In genomic region chr7:83739680-83740310, GRCm38 (mm10) we compare ENCODE assay signal across 11 mouse cellular contexts. TPM values are rescaled to one million over a fixed set of nuclear protein-coding genes. Genes with fewer than 3 reads are reported as not detected.
A peak's percentile ranks its signal among the peaks of the same experiment; 100 is the strongest.
DNase-seq lines count a peak whose midpoint lies in the region; ATAC-seq and TF ChIP-seq lines count a peak whose summit lies in the region.
"Had no signal": no experiment of that assay in that cellular context is flagged by ENCODE, and none has a peak within 500 bp of the region (broad histone marks: within the 10 kb centered on the region; RNA-seq: fewer than 3 reads in every experiment).

No protein-coding gene starts in this region.

- TF ChIP-seq CTCF in liver, adult 2 months (IDR thresholded peaks at IDR 0.05; ENCODE audit: low read depth, low read length), result no peak

- no peaks in the 10 kb centered on the region; the same call in 1 of the 2 replicates for H3K27me3 ChIP-seq in liver, adult 2 months (ENCODE audit: control insufficient read depth, insufficient read depth, low read length)
- no peaks in the 10 kb centered on the region for H3K27me3 ChIP-seq in liver, embryonic 11.5 days (replicated peaks; ENCODE audit: control insufficient read depth, insufficient read depth, low read length)
- peaks cover 3% of the 10 kb centered on the region; the same call in 1 of the 2 replicates for H3K27me3 ChIP-seq in embryonic facial prominence, embryonic 10.5 days (replicated peaks; ENCODE audit: low read depth, poor library complexity, severe bottlenecking)
- no peaks in the 10 kb centered on the region for H3K27me3 ChIP-seq in neural tube, embryonic 14.5 days (ENCODE audit: control insufficient read depth, insufficient read depth, low read length)
- H3K27me3 ChIP-seq in forebrain, embryonic 11.5 days (ENCODE audit: control insufficient read depth, insufficient read depth, low read length), result no peaks in the 10 kb centered on the region

- H3K27ac ChIP-seq in liver, adult 2 months (replicated peaks; ENCODE audit: insufficient read depth, low read depth, low read length), result peak overlapping the region; percentile 19; the same call in 1 of the 2 replicates
- H3K27ac ChIP-seq in liver, embryonic 11.5 days (ENCODE audit: low read depth, low read length), result no peak overlapping the region
- H3K27ac ChIP-seq in embryonic facial prominence, embryonic 10.5 days (replicated peaks), result peak overlapping the region; percentile 69
- no peak overlapping the region for H3K27ac ChIP-seq in neural tube, embryonic 14.5 days (ENCODE audit: low read depth, low read length)
- H3K27ac ChIP-seq in forebrain, embryonic 11.5 days (ENCODE audit: low read depth, low read length), result no peak overlapping the region

- no peak overlapping the region for H3K9ac ChIP-seq in liver, adult 2 months (ENCODE audit: low read depth, low read length)
- no peak overlapping the region for H3K9ac ChIP-seq in liver, embryonic 11.5 days (ENCODE audit: low read depth, low read length)
- 0 out of 2 replicates have a peak overlapping the region, but pooled peaks have one; percentile 7 for H3K9ac ChIP-seq in neural tube, embryonic 14.5 days (replicated peaks; ENCODE audit: low read depth, low read length)
- no peak overlapping the region for H3K9ac ChIP-seq in forebrain, embryonic 11.5 days (ENCODE audit: low read length)

- DNase-seq in heart, adult 11 months, result peak; percentile 93
- DNase-seq in heart, postnatal 4 days, result no peak
- DNase-seq in liver, adult 2 months (ENCODE audit: extremely low read depth, low read depth, low spot score), result no peak
- no peak for DNase-seq in liver, embryonic 11.5 days (ENCODE audit: low spot score)
- DNase-seq in embryonic facial prominence, embryonic 10.5 days (ENCODE audit: low spot score), result peak; percentile 51
- no peak for DNase-seq in adrenal gland, postnatal 10 days
- DNase-seq in forebrain, embryonic 11.5 days (ENCODE audit: low spot score), result no peak
- DNase-seq: thymus, adult 2 months had no signal

- H3K4me1 ChIP-seq in liver, adult 2 months (ENCODE audit: control insufficient read depth, insufficient read depth, low read length), result no peaks in the 10 kb centered on the region
- H3K4me1 ChIP-seq in liver, embryonic 11.5 days (replicated peaks; ENCODE audit: control insufficient read depth, insufficient read depth, low read length), result no peaks in the 10 kb centered on the region
- H3K4me1 ChIP-seq in embryonic facial prominence, embryonic 10.5 days, result peaks cover 45% of the 10 kb centered on the region
- no peaks in the 10 kb centered on the region for H3K4me1 ChIP-seq in neural tube, embryonic 14.5 days (ENCODE audit: control insufficient read depth, insufficient read depth, low read length)
- no peaks in the 10 kb centered on the region for H3K4me1 ChIP-seq in forebrain, embryonic 11.5 days (replicated peaks; ENCODE audit: control insufficient read depth, insufficient read depth, low read length)

- no peak for TF ChIP-seq POLR2A in liver, adult 2 months (IDR thresholded peaks at IDR 0.05; ENCODE audit: extremely low read depth, insufficient read depth, low read length)

- no peaks in the 10 kb centered on the region for H3K79me2 ChIP-seq in liver, adult 2 months (ENCODE audit: control insufficient read depth, insufficient read depth, low read length)

- H3K4me2 ChIP-seq in liver, embryonic 11.5 days, result no peak overlapping the region
- H3K4me2 ChIP-seq in neural tube, embryonic 14.5 days (ENCODE audit: low read depth, low read length), result no peak overlapping the region
- H3K4me2 ChIP-seq in forebrain, embryonic 11.5 days (ENCODE audit: low read depth, low read length, severe bottlenecking), result no peak overlapping the region

- no peak overlapping the region for H3K4me3 ChIP-seq in liver, adult 2 months (ENCODE audit: insufficient read depth, low read depth, low read length)
- no peak overlapping the region for H3K4me3 ChIP-seq in liver, embryonic 11.5 days (ENCODE audit: low read depth, low read length)
- 0 out of 2 replicates have a peak overlapping the region, but pooled peaks have one; percentile 0 for H3K4me3 ChIP-seq in embryonic facial prominence, embryonic 10.5 days
- no peak overlapping the region for H3K4me3 ChIP-seq in neural tube, embryonic 14.5 days (ENCODE audit: low read depth, low read length)
- no peak overlapping the region for H3K4me3 ChIP-seq in forebrain, embryonic 11.5 days (ENCODE audit: low read depth, low read length)

- WGBS in liver, adult 2 months, result 77% methylated on average over 7 of the region's 7 CpGs
- WGBS in liver, embryonic 11.5 days, result 63% methylated on average over 7 of the region's 7 CpGs
- 42% methylated on average over 7 of the region's 7 CpGs for WGBS in embryonic facial prominence, embryonic 10.5 days
- WGBS in neural tube, embryonic 14.5 days, result 47% methylated on average over 7 of the region's 7 CpGs
- 56% methylated on average over 7 of the region's 7 CpGs for WGBS in forebrain, embryonic 11.5 days

- no peaks in the 10 kb centered on the region for H3K9me3 ChIP-seq in liver, embryonic 11.5 days (ENCODE audit: control insufficient read depth, low read length)
- no peaks in the 10 kb centered on the region for H3K9me3 ChIP-seq in embryonic facial prominence, embryonic 10.5 days
- no peaks in the 10 kb centered on the region for H3K9me3 ChIP-seq in neural tube, embryonic 14.5 days (ENCODE audit: control insufficient read depth, low read length)
- no peaks in the 10 kb centered on the region for H3K9me3 ChIP-seq in forebrain, embryonic 11.5 days (ENCODE audit: control insufficient read depth, low read length)

- H3K36me3 ChIP-seq in liver, adult 2 months (ENCODE audit: control insufficient read depth, insufficient read depth, low read length), result no peaks in the 10 kb centered on the region
- no peaks in the 10 kb centered on the region for H3K36me3 ChIP-seq in liver, embryonic 11.5 days (ENCODE audit: control insufficient read depth, insufficient read depth, low read length)
- no peaks in the 10 kb centered on the region for H3K36me3 ChIP-seq in embryonic facial prominence, embryonic 10.5 days (replicated peaks)
- no peaks in the 10 kb centered on the region for H3K36me3 ChIP-seq in neural tube, embryonic 14.5 days (ENCODE audit: control insufficient read depth, insufficient read depth, low read length)
- H3K36me3 ChIP-seq in forebrain, embryonic 11.5 days (ENCODE audit: control insufficient read depth, insufficient read depth, low read length), result no peaks in the 10 kb centered on the region

- no peak for ATAC-seq in liver, embryonic 11.5 days (replicated peaks; ENCODE audit: low FRiP score)
- ATAC-seq in neural tube, embryonic 14.5 days (ENCODE audit: low read depth), result no peak
- ATAC-seq in forebrain, embryonic 11.5 days (replicated peaks; ENCODE audit: low FRiP score), result no peak

RNA-seq across cellular contexts. Expression of gene Il16, which starts 5.7 kb away (rescaled TPM):
- 1 to 10 TPM; 4.5 to 5.5 TPM for total RNA-seq in heart, postnatal 4 days (2021)
- total RNA-seq in liver, adult 2 months (2014; rRNA removed), result 4.1 and 5.0 TPM in 2 replicates
- 1.3 and 1.5 TPM in 2 replicates for polyA plus RNA-seq in liver, adult 2 months (2012; rRNA removed)
- polyA plus RNA-seq in liver, embryonic 11.5 days (2014; fragmentation: Nextera tagmentation; extraction: Ambion mirVana), result 4.5 and 5.9 TPM in 2 replicates
- 1.1 and 1.9 TPM in 2 replicates for polyA plus RNA-seq in embryonic facial prominence, embryonic 10.5 days (2016; fragmentation: Nextera tagmentation; extraction: Ambion mirVana)
- polyA plus RNA-seq in neural tube, embryonic 14.5 days (2014; fragmentation: Nextera tagmentation; extraction: Ambion mirVana), result 0.55 and 0.98 TPM in 2 replicates
- 10 to 100 TPM in 1 of 2 experiments, 1 to 10 TPM in 1; 8.3 to 10.1 TPM for total RNA-seq in adrenal gland, postnatal 10 days (2021)
- polyA plus RNA-seq in forebrain, embryonic 11.5 days (2014; fragmentation: Nextera tagmentation; extraction: Ambion mirVana), result 0.77 and 0.99 TPM in 2 replicates

RNA-seq across cellular contexts. Expression of gene Cfap161, which starts 54.9 kb away (rescaled TPM):
- under 1 TPM; 0.52 to 0.65 TPM for total RNA-seq in heart, postnatal 4 days (2021)
- not detected in 2 replicates for total RNA-seq in liver, adult 2 months (2014; rRNA removed)
- not detected in 2 replicates for polyA plus RNA-seq in liver, adult 2 months (2012; rRNA removed)
- not detected in 2 replicates for polyA plus RNA-seq in liver, embryonic 11.5 days (2014; fragmentation: Nextera tagmentation; extraction: Ambion mirVana)
- polyA plus RNA-seq in embryonic facial prominence, embryonic 10.5 days (2016; fragmentation: Nextera tagmentation; extraction: Ambion mirVana), result 0.15 TPM in 1 of 2 replicates, not detected in the other
- polyA plus RNA-seq in neural tube, embryonic 14.5 days (2014; fragmentation: Nextera tagmentation; extraction: Ambion mirVana), result 0.19 and 0.80 TPM in 2 replicates
- total RNA-seq in adrenal gland, postnatal 10 days (2021), result under 1 TPM in 1 of 2 experiments, not detected in 1; 0.33 TPM
- polyA plus RNA-seq in forebrain, embryonic 11.5 days (2014; fragmentation: Nextera tagmentation; extraction: Ambion mirVana), result 0.21 TPM in 1 of 2 replicates, not detected in the other
- total RNA-seq: heart, adult 18-20 months had no signal
- polyA plus RNA-seq: liver, embryonic 16.5 days had no signal

Comparison
In these comparisons a context has a peak if more than half of its experiments do, and no peak if none do; other contexts are left out.
1. DNase-seq: peak in heart, adult 11 months (single experiment) and embryonic facial prominence, embryonic 10.5 days (single experiment); none in heart, postnatal 4 days (single experiment), liver, adult 2 months (single experiment), liver, embryonic 11.5 days (single experiment), adrenal gland, postnatal 10 days (single experiment) and forebrain, embryonic 11.5 days (single experiment).
2. H3K27ac ChIP-seq: peak in liver, adult 2 months (single experiment) and embryonic facial prominence, embryonic 10.5 days (single experiment); none in liver, embryonic 11.5 days (single experiment), neural tube, embryonic 14.5 days (single experiment) and forebrain, embryonic 11.5 days (single experiment).